Mouse (Mus musculus): Measurements from ENCODE around the gene Vps16. TPM values are rescaled to one million over a fixed set of nuclear protein-coding genes. Genes with fewer than 3 reads are reported as not detected.
A peak's percentile ranks its signal among the peaks of the same experiment; 100 is the strongest.

The Vps16 gene
- polyA plus RNA-seq, 1 experiment from 2014 or later: 22.8 TPM

DNA sequence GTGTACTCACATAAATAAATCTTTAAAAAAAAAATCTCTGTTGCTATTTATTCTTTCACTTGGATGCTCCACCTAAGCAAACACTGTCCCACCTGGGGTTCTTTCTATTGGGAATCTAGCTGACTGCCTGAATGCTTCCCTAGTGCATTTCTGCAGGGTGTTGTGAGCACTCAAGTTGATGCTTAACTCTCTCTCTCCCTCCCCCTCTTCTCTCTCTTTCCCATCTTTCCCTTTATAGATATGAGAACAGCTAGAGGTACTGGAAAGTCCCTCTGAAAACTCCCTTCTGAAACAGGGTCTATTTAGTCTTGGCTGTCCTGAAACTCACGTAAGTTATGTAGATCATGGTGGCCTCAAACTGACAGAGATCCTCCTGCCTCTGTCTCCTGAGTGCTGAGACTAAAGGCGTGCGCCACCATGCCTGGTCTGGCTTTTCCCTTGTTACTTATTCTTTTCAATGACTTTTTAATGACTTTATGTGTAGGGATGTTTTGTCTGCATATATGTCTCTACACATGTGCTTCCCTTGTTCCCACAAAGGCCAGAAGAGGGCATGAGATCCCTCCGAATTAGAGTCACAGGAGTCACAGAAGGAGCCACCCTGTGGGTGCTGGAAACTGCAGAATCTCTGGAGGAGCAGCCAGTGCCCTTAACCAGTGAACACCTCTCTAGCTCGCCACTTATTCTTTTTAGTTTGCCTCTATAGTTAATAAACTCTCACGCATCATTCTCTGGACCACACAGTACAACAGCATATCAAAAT is 9.9 kb upstream of the Vps16 start:
- H3K4me3 ChIP-seq (ENCODE audit: low read depth, low read length): no peak overlapping the region
- H3K27ac ChIP-seq (ENCODE audit: low read depth): no peak overlapping the region
- H3K27me3 ChIP-seq (ENCODE audit: insufficient read depth, low read length): no peaks in the 10 kb centered on the region
- H3K36me3 ChIP-seq (replicated peaks; ENCODE audit: insufficient read depth, low read length): peaks cover 6% of the 10 kb centered on the region
- WGBS (ENCODE audit: insufficient replicate concordance): 57% methylated on average over 6 of the region's 6 CpGs
- no peak for DNase-seq
- no peak for ATAC-seq
- no peak overlapping the region for H3K4me2 ChIP-seq (ENCODE audit: low read depth, low read length)
- TF ChIP-seq CTCF (IDR thresholded peaks at IDR 0.05; ENCODE audit: low read depth) (peak; percentile 48), EP300 (IDR thresholded peaks at IDR 0.05; ENCODE audit: low read depth) (no peak)
- H3K9me3 ChIP-seq (ENCODE audit: low read length): no peaks in the 10 kb centered on the region
- no peaks in the 10 kb centered on the region for H3K4me1 ChIP-seq (ENCODE audit: insufficient read depth)
- no peak overlapping the region for H3K9ac ChIP-seq (replicated peaks)

DNA sequence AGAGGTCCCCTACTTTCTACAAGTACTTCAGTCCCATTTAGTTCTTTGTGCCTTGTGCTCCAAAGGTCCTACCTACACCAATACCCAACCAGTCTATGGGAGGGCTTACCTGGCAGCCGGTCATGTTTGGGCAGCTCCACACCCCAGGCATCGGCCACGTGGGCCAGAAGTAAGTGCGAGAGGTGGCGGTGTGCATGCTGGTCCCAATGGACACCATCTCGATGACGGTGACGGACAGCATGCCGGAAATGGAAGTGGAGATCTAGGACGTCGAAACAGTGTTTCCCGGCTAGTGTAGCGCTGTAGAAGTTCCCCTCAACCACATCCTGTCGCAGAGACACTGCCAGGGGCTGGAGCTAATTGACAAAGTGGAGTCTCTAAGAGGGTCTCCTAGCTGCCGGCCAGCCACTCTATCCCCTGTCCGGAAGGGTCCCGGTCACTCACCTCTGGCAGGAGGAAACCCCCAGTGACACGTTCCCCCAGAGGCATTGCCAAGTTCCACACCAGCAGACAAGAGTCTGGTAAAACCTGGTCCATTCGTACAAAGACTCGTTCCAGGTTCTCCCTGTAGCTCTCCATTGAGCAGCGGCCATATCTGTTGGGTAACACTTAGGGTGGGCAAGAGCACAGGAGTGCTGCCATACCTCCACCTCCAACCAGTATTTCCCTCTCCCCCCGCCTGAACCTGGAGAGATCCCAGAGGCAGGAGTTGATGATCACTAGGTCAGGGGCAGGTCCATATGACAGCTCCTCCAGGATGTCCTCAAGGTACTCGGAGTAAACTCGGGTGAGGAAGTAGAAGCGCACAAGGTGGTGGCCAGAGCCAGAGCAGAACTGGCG is 2.1 kb upstream of the Vps16 start:
- no peak overlapping the region for H3K4me3 ChIP-seq (ENCODE audit: low read depth, low read length)

GRCm38 (mm10) chr2:130423397-130424125 is 578 bp upstream of the Vps16 start:
- Histone ChIP-seq H3K9ac (replicated peaks) (peak overlapping the region; percentile 89), H3K4me3 (ENCODE audit: low read depth, low read length) (peak overlapping the region; percentile 92), H3K9me3 (ENCODE audit: low read length) (no peaks in the 10 kb centered on the region), H3K27ac (ENCODE audit: low read depth) (peak overlapping the region; percentile 94), H3K36me3 (replicated peaks; ENCODE audit: insufficient read depth, low read length) (peaks cover 6% of the 10 kb centered on the region), H3K4me1 (ENCODE audit: insufficient read depth) (peaks cover 16% of the 10 kb centered on the region), H3K27me3 (ENCODE audit: insufficient read depth, low read length) (no peaks in the 10 kb centered on the region), H3K4me2 (ENCODE audit: low read depth, low read length) (peak overlapping the region; percentile 90)
- WGBS (ENCODE audit: insufficient replicate concordance): 13% methylated on average over 49 of the region's 49 CpGs
- no peak for TF ChIP-seq EP300 (IDR thresholded peaks at IDR 0.05; ENCODE audit: low read depth)
- TF ChIP-seq CTCF (IDR thresholded peaks at IDR 0.05; ENCODE audit: low read depth): no peak
- ATAC-seq (peak; percentile 59), DNase-seq (peak; percentile 83)

More for the DNA sequence above, 2.1 kb upstream of the Vps16 start:
- no peak for ATAC-seq
- peaks cover 9% of the 10 kb centered on the region for H3K36me3 ChIP-seq (replicated peaks; ENCODE audit: insufficient read depth, low read length)
- WGBS (ENCODE audit: insufficient replicate concordance): 87% methylated on average over 26 of the region's 26 CpGs
- H3K27me3 ChIP-seq (ENCODE audit: insufficient read depth, low read length): no peaks in the 10 kb centered on the region
- no peak overlapping the region for H3K9ac ChIP-seq (replicated peaks)
- TF ChIP-seq EP300 (IDR thresholded peaks at IDR 0.05; ENCODE audit: low read depth) (no peak), CTCF (IDR thresholded peaks at IDR 0.05; ENCODE audit: low read depth) (no peak)
- H3K27ac ChIP-seq (ENCODE audit: low read depth): no peak overlapping the region
- H3K4me1 ChIP-seq (ENCODE audit: insufficient read depth): peaks cover 16% of the 10 kb centered on the region
- H3K4me2 ChIP-seq (ENCODE audit: low read depth, low read length): no peak overlapping the region
- DNase-seq: no peak
- H3K9me3 ChIP-seq (ENCODE audit: low read length): no peaks in the 10 kb centered on the region

GRCm38 (mm10) chr2:130425112-130425511 is 973 bp downstream of the Vps16 start:
- no peak for ATAC-seq
- H3K27ac ChIP-seq (ENCODE audit: low read depth): peak overlapping the region; percentile 94
- 25% methylated on average over 5 of the region's 5 CpGs for WGBS (ENCODE audit: insufficient replicate concordance)
- TF ChIP-seq CTCF (IDR thresholded peaks at IDR 0.05; ENCODE audit: low read depth) (peak; percentile 46), EP300 (IDR thresholded peaks at IDR 0.05; ENCODE audit: low read depth) (no peak)
- H3K4me2 ChIP-seq (ENCODE audit: low read depth, low read length): peak overlapping the region; percentile 90
- DNase-seq: no peak
- no peaks in the 10 kb centered on the region for H3K9me3 ChIP-seq (ENCODE audit: low read length)
- H3K36me3 ChIP-seq (replicated peaks; ENCODE audit: insufficient read depth, low read length): peaks cover 5% of the 10 kb centered on the region; the same call in 1 of the 2 replicates
- H3K27me3 ChIP-seq (ENCODE audit: insufficient read depth, low read length): no peaks in the 10 kb centered on the region
- peak overlapping the region; percentile 92 for H3K4me3 ChIP-seq (ENCODE audit: low read depth, low read length)
- H3K9ac ChIP-seq (replicated peaks): peak overlapping the region; percentile 89
- H3K4me1 ChIP-seq (ENCODE audit: insufficient read depth): peaks cover 16% of the 10 kb centered on the region

- Histone ChIP-seq H3K27ac (ENCODE audit: low read depth) (no peak overlapping the region), H3K9ac (replicated peaks) (no peak overlapping the region), H3K36me3 (replicated peaks; ENCODE audit: insufficient read depth, low read length) (peaks cover 10% of the 10 kb centered on the region; the same call in 1 of the 2 replicates), H3K27me3 (ENCODE audit: insufficient read depth, low read length) (no peaks in the 10 kb centered on the region), H3K4me2 (ENCODE audit: low read depth, low read length) (no peak overlapping the region), H3K4me1 (ENCODE audit: insufficient read depth) (peaks cover 6% of the 10 kb centered on the region), H3K9me3 (ENCODE audit: low read length) (no peaks in the 10 kb centered on the region), H3K4me3 (ENCODE audit: low read depth, low read length) (no peak overlapping the region)
- TF ChIP-seq CTCF (IDR thresholded peaks at IDR 0.05; ENCODE audit: low read depth): no peak
- TF ChIP-seq EP300 (IDR thresholded peaks at IDR 0.05; ENCODE audit: low read depth): no peak
- no peak for ATAC-seq
- DNase-seq: no peak
- 58% methylated on average over 2 of the region's 2 CpGs for WGBS (ENCODE audit: insufficient replicate concordance)
Measured at GRCm38 (mm10) chr2:130429851-130430250, 5.7 kb downstream of the Vps16 start.

All from liver, postnatal 0 days (tissue).